Mouse (Mus musculus): ENCODE data around the gene Arid2.
"Not testable (repeated sequence)": the region's sequence is repeated elsewhere in the genome, so short reads cannot be mapped to it uniquely, and the experiment has no call there.

DNA sequence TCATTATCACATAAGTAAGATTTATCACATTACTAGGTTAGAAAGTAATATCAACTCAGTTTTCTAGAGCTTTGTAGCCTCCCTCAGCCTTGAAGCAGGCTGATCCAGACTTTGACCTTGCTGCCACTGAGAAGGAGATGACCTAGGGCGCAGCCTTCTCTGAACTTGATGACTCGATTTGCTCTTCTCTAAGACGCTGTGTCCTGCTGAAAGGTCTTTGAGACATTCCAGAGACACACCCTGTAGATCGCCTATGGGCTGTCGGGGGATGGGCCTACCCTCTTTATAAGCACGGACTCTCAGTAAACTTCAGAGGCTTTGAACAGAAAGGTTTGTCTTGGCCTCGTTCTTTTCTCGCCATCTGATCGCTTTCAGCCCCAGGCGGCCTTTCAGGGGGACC, 42.6 kb upstream of the Arid2 start:
- TF ChIP-seq GATA1, TAL1 (IDR thresholded peaks at IDR 0.05; ENCODE audit: low read length): not testable (repeated sequence)
